Mouse (Mus musculus) limb, embryonic 15.5 days (tissue): ENCODE results near the gene Spata16. TPM values are rescaled to one million over a fixed set of nuclear protein-coding genes. Genes with fewer than 3 reads are reported as not detected.

Experiments used
- ATAC-seq: fragments of 200-750 bp; cut with Nextera tagmentation; 2 replicates; pipeline ENCODE4 v1.8.0; 2017; ENCODE audit warnings: low read depth, moderate TSS enrichment; ENCODE audit not compliant: insufficient number of reproducible peaks, low FRiP score, low TSS enrichment
- H3K27ac ChIP-seq: fragments of 300-500 bp; sonication (generic); 2 replicates; pipeline ENCODE4 v1.5.1; 2015; ENCODE audit warnings: moderate library complexity, mild to moderate bottlenecking, inconsistent platforms
- H3K27me3 ChIP-seq: fragments of 300-500 bp; sonication (generic); 2 replicates; pipeline ENCODE4 v1.6.1; 2015; ENCODE audit warnings: inconsistent platforms
- H3K36me3 ChIP-seq: fragments of 300-500 bp; sonication (generic); 2 replicates; pipeline ENCODE4 v1.6.1; 2015; ENCODE audit warnings: inconsistent platforms
- H3K4me1 ChIP-seq: fragments of 300-500 bp; sonication (generic); 2 replicates; pipeline ENCODE4 v1.6.1; 2015; ENCODE audit warnings: inconsistent platforms
- H3K4me2 ChIP-seq: fragments of 300-500 bp; sonication (generic); 2 replicates; pipeline ENCODE4 v1.6.1; 2015; ENCODE audit warnings: mild to moderate bottlenecking, inconsistent platforms
- H3K4me3 ChIP-seq: fragments of 300-500 bp; sonication (generic); 2 replicates; pipeline ENCODE4 v1.5.1; 2015; ENCODE audit warnings: mild to moderate bottlenecking, inconsistent platforms
- H3K9ac ChIP-seq: fragments of 300-500 bp; sonication (generic); 2 replicates; pipeline ENCODE4 v1.6.1; 2015; ENCODE audit warnings: inconsistent platforms
- H3K9me3 ChIP-seq: fragments of 300-500 bp; sonication (generic); 2 replicates; pipeline ENCODE4 v1.6.1; 2016; ENCODE audit warnings: inconsistent platforms
- WGBS: fragments of 180-500 bp; shearing (Covaris S2); methylation state at CpG from one replicate; pipeline ENCODE4 v1.1.7; 2015; 5-methylcytosine and 5-hydroxymethylcytosine counted together
- polyA plus RNA-seq: library from polyadenylated mRNA; unstranded; fragments of >200 nt; fragmentation: Nextera tagmentation; extraction: Ambion mirVana; gene quantifications from 2 replicates; pipeline ENCODE4 v1.2.1, GENCODE M21; 2015

Gene Spata16
- polyA plus RNA-seq, 1 experiment from 2014 or later = not detected

DNA sequence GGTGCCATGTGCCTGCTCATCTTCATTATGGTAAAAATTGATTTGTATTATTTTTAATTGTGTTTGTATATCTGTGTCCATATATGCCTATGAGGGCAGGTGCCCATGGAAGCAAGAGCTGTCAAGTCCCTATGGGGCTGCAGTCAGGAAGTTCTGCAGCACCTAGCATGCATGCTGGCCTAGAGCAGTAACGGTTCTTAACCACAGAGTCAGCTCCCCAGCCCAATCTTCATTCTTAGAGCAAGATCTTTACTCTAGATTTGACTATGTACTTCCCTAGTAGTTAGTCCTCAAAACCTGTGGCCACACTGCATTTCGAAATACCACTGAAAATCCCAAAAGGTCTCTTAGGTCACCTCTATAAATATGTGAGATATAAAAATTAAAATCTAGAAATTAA, 113.1 kb downstream of the Spata16 start:
- WGBS = 68% methylated on average over 2 of the region's 2 CpGs
- no peaks in the 10 kb centered on the region for H3K4me1 ChIP-seq
- ATAC-seq = no peak

DNA sequence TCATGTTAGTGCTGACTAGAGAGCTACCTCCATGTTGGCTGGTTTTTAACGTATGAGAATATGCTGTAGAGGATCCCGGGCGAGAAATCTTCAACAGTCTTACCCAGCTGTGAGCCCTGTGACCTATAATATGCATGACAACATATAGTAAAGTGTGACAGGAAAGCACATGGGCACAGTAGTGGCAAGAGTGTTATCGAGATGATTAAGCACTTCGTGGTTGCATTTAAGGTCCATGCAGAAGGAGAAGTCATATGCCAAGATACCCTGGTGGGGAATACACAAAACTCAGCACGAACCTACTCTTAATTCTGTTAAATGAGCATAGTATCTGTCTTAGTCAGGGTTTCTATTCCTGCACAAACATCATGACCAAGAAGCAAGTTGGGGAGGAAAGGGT, 115.0 kb downstream of the Spata16 start:
- 86% methylated on average over 6 of the region's 6 CpGs for WGBS
- no peaks in the 10 kb centered on the region for H3K9me3 ChIP-seq
- H3K27ac ChIP-seq = no peak overlapping the region
- no peak for ATAC-seq
- H3K4me3 ChIP-seq = no peak overlapping the region
- H3K4me1 ChIP-seq = no peaks in the 10 kb centered on the region
- no peaks in the 10 kb centered on the region for H3K36me3 ChIP-seq
- no peak overlapping the region for H3K9ac ChIP-seq
- no peaks in the 10 kb centered on the region for H3K27me3 ChIP-seq
- H3K4me2 ChIP-seq = no peak overlapping the region

More for the DNA sequence above, 113.1 kb downstream of the Spata16 start:
- Histone ChIP-seq H3K9ac (no peak overlapping the region), H3K4me2 (no peak overlapping the region), H3K36me3 (no peaks in the 10 kb centered on the region), H3K27me3 (no peaks in the 10 kb centered on the region), H3K4me3 (no peak overlapping the region), H3K9me3 (no peaks in the 10 kb centered on the region), H3K27ac (no peak overlapping the region)

GRCm38 (mm10) chr3:26793334-26794101, 156.1 kb downstream of the Spata16 start:
- no peak overlapping the region for H3K9ac ChIP-seq
- H3K4me1 ChIP-seq = no peaks in the 10 kb centered on the region
- H3K4me2 ChIP-seq = no peak overlapping the region
- ATAC-seq = no peak
- WGBS = 58% methylated on average over 12 of the region's 12 CpGs
- no peaks in the 10 kb centered on the region for H3K27me3 ChIP-seq
- H3K4me3 ChIP-seq = no peak overlapping the region
- H3K9me3 ChIP-seq = no peaks in the 10 kb centered on the region
- no peaks in the 10 kb centered on the region for H3K36me3 ChIP-seq
- no peak overlapping the region for H3K27ac ChIP-seq

DNA sequence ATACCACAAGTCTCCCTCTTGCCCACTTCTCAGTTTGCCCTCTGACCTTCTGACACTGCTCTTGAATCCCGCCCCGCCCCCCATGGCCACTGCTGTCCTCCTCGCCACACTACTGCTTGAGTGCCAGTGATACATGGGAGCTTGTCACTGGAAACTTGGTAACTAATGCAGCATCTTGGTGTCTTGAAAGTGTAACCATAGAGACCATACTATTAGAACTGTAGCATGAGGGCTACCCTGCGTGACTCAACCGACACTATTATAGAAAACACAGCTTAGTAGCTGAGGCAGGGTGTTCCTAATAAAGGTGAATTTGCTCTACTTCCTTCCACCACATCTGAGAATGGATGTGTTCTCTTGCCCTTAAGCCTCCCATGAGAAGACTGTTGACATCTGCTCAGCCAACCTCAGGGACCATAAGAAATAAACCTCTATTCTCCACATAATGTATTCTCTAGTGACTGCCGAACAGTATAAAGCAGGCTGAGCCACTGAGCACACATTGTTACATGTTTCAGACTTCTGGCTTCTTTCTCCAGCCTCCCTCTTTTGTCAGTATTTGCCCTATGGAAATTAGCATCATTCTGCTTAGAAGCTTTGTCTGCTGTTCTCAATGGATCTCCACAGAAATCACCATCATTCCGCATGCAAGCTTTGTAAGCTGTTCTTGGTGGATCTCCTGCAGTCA, 158.6 kb downstream of the Spata16 start:
- H3K27me3 ChIP-seq = no peaks in the 10 kb centered on the region
- WGBS = 89% methylated on average over 7 of the region's 7 CpGs
- H3K4me3 ChIP-seq = no peak overlapping the region
- H3K9ac ChIP-seq = no peak overlapping the region
- H3K36me3 ChIP-seq = no peaks in the 10 kb centered on the region
- no peak for ATAC-seq
- no peaks in the 10 kb centered on the region for H3K9me3 ChIP-seq
- no peak overlapping the region for H3K4me2 ChIP-seq
- H3K27ac ChIP-seq = no peak overlapping the region
- no peaks in the 10 kb centered on the region for H3K4me1 ChIP-seq

DNA sequence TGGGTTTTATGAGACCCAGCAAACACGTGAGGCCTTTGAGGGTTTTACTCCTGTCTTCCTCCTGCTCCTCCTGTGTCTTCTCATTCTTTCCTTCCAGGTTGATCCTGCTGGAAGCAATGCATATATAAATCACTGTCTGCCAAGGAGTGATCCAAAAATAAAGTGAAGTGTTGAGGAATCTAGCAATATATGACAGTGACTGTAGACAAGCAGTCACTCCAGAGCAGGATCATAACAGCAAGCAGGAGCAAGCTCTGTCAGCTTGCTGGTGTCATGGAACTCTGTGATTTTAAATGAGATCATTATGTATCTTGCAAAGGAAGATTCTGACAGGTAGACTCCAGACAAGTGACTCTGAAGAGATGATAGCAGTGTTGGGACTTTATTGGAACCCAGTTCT, 159.5 kb downstream of the Spata16 start:
- Histone ChIP-seq H3K27me3 (no peaks in the 10 kb centered on the region), H3K4me1 (no peaks in the 10 kb centered on the region), H3K27ac (no peak overlapping the region), H3K9me3 (no peaks in the 10 kb centered on the region), H3K9ac (no peak overlapping the region), H3K4me2 (no peak overlapping the region), H3K36me3 (no peaks in the 10 kb centered on the region), H3K4me3 (no peak overlapping the region)
- ATAC-seq = no peak
- 59% methylated on average over 1 of the region's 1 CpGs for WGBS

DNA sequence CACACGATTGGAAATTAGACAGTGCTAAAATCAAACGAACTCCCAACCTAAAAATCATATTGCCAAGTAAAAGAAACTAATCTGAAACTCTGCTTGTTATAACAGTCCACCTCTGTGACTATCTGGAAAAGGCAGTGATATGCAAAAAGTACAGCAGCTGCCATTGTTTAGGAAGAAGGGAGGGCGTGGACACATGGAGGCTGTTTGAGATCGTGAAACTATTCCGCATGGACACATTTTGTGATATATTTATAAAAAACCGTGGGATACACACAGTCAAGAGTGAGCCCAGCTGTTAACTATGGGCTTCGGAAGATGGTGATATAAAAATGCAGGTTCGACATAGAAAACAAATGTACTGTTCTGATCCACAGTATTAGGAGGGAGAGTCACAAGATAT, 176.9 kb downstream of the Spata16 start:
- H3K4me2 ChIP-seq = no peak overlapping the region
- 81% methylated on average over 8 of the region's 8 CpGs for WGBS
- no peak overlapping the region for H3K27ac ChIP-seq

DNA sequence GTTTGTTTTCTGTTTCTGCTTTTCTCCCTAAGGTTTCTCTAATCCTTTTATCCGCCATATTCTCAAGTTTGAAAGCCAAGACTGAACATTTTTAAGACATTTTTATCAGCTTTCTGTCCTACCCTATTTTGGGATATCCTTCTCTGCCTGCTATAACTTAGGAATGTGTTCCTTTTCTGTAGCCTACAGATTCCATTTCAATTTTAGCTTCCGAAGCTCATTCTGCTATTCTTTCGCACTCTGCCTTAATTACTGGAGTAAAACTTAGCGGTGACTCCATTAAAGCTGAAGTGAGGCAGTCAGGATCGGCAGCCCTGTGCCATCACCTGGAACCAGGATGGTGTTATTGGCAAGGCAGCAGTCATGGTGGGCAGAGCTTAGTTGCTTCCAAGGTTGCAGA, 178.3 kb downstream of the Spata16 start:
- Histone ChIP-seq H3K4me1 (no peaks in the 10 kb centered on the region), H3K4me2 (no peak overlapping the region), H3K9me3 (no peaks in the 10 kb centered on the region), H3K27me3 (no peaks in the 10 kb centered on the region), H3K9ac (no peak overlapping the region), H3K36me3 (no peaks in the 10 kb centered on the region), H3K27ac (no peak overlapping the region), H3K4me3 (no peak overlapping the region)
- ATAC-seq = no peak
- 84% methylated on average over 5 of the region's 5 CpGs for WGBS

More for the DNA sequence above, 176.9 kb downstream of the Spata16 start:
- Histone ChIP-seq H3K36me3 (no peaks in the 10 kb centered on the region), H3K27me3 (no peaks in the 10 kb centered on the region), H3K9ac (no peak overlapping the region), H3K4me1 (no peaks in the 10 kb centered on the region), H3K4me3 (no peak overlapping the region), H3K9me3 (no peaks in the 10 kb centered on the region)
- no peak for ATAC-seq

DNA sequence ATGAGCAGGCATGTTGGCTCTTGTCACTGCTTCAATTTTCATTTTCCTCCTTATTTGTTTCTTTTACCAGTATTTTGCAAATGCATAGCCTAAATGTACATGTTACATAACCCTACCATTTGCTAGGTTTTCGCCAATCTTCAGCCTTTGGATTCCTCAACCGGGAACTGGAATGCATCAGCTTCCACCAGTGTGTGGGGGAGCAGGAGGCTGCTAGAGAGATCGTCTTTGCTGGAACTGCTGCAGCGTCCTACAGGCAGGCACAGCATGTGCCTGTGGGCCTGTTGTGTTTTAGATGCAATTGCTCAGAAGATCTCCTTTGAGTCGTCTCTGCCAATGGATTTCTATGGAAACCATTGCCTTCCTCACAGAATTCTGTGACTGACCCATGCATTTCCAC, 182.0 kb downstream of the Spata16 start:
- Histone ChIP-seq H3K27ac (no peak overlapping the region), H3K4me2 (no peak overlapping the region), H3K9ac (no peak overlapping the region), H3K27me3 (no peaks in the 10 kb centered on the region), H3K36me3 (no peaks in the 10 kb centered on the region), H3K4me1 (no peaks in the 10 kb centered on the region), H3K9me3 (no peaks in the 10 kb centered on the region), H3K4me3 (no peak overlapping the region)
- no peak for ATAC-seq
- 60% methylated on average over 5 of the region's 5 CpGs for WGBS

DNA sequence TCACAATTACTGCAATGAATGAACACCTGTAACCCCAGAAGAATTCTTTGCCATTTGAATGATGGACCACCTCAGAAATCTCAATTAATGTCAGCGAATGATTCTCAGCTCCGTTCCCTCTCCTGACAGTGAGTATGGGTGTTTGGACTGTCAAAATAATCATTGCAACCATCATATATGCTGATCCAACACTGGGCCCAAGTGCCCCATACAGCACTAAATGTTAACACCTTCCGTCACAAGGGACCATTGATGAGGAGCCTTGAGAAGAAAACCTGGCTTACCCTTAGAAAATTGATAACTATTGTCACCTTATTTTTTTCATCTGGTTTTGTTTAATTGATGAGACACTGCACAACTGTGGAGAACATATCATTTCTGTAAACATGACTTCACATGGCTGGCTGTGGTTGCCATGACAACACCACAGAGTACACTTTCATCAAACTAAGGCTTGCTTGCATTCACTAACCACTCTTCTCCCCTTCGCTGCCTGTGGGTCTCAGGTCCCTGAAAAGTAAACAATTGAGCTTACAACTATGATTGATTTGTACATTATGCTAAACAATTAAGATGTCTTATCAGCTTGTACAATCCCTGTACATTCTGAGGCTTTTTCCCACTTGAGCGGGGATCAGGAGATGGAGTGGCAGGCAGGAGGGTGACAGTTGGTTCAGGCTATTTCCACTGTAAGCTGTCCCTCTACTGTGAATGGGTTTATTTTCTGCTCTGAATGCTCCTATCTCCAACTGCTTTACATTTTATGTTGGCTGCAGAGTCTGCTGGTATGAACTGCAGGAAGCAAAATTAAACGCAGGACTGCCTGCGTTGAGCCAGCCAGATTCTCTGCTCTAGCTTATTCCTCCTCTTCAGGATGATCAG, 189.8 kb downstream of the Spata16 start:
- Histone ChIP-seq H3K4me2 (no peak overlapping the region), H3K4me3 (no peak overlapping the region), H3K9ac (no peak overlapping the region), H3K27me3 (no peaks in the 10 kb centered on the region), H3K4me1 (no peaks in the 10 kb centered on the region), H3K36me3 (no peaks in the 10 kb centered on the region), H3K27ac (no peak overlapping the region), H3K9me3 (no peaks in the 10 kb centered on the region)
- ATAC-seq = no peak
- WGBS = 82% methylated on average over 7 of the region's 7 CpGs

DNA sequence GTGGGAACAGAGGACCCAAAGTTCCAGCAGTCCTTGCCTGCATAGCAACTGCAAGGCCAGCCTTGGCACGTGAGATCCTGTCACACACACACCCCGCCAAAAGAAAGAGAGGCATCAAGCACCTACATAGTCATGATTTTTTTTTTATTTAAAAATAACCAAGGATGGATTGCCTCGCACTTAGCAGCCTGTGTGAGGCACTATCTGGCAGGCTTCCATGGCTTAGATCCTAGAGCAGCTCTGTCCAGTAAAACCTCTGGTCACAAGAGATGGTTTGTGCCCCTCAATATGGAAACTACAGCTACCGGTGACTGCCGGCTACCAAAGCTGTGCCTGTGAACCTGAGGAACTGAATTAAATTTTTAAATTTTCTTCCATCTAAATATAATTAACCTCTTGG, 195.5 kb downstream of the Spata16 start:
- ATAC-seq = 0 out of 2 replicates have a peak, but pooled peaks have one; percentile 67
- H3K27ac ChIP-seq = peak overlapping the region; percentile 18; the same call in 1 of the 2 replicates
- H3K4me2 ChIP-seq = no peak overlapping the region
- WGBS = 54% methylated on average over 5 of the region's 5 CpGs
- peaks cover 5% of the 10 kb centered on the region; the same call in 1 of the 2 replicates for H3K4me1 ChIP-seq
- H3K4me3 ChIP-seq = no peak overlapping the region
- H3K36me3 ChIP-seq = no peaks in the 10 kb centered on the region
- no peaks in the 10 kb centered on the region for H3K27me3 ChIP-seq
- no peak overlapping the region for H3K9ac ChIP-seq
- no peaks in the 10 kb centered on the region for H3K9me3 ChIP-seq

GRCm38 (mm10) chr3:26834178-26835050, 197.0 kb downstream of the Spata16 start:
- no peak overlapping the region for H3K9ac ChIP-seq
- no peak for ATAC-seq

More at GRCm38 (mm10) chr3:26834178-26835050, 197.0 kb downstream of the Spata16 start:
- Histone ChIP-seq H3K4me1 (peaks cover 5% of the 10 kb centered on the region; the same call in 1 of the 2 replicates), H3K9me3 (no peaks in the 10 kb centered on the region), H3K27ac (no peak overlapping the region), H3K36me3 (no peaks in the 10 kb centered on the region), H3K27me3 (no peaks in the 10 kb centered on the region), H3K4me3 (no peak overlapping the region), H3K4me2 (no peak overlapping the region)
- WGBS = 67% methylated on average over 21 of the region's 21 CpGs
